Mouse (Mus musculus) lung, adult 2 months (tissue): ENCODE results near the gene Col15a1. TPM values are rescaled to one million over a fixed set of nuclear protein-coding genes. Genes with fewer than 3 reads are reported as not detected.

Experiments
- DNase-seq: peaks from one replicate; pipeline ENCODE4 v3.0.0; 2022
- H3K4me1 ChIP-seq: fragments of 200-500 bp; 2 replicates; pipeline ENCODE4 v1.6.1; 2011; ENCODE audit warnings: low read length; ENCODE audit not compliant: control insufficient read depth, insufficient read depth
- H3K4me3 ChIP-seq: fragments of 200-500 bp; replicated peaks from 2 replicates; pipeline ENCODE3; 2011; ENCODE audit warnings: low read depth, mild to moderate bottlenecking, control low read depth, low read length; ENCODE audit errors: extremely low read depth
- CTCF ChIP-seq: fragments of 200-500 bp; IDR thresholded peaks from 2 replicates; pipeline ENCODE4 v1.5.1; 2011; ENCODE audit warnings: mild to moderate bottlenecking, low read length, control low read depth; ENCODE audit not compliant: insufficient read depth
- POLR2A ChIP-seq: fragments of 200-500 bp; IDR thresholded peaks from 2 replicates; pipeline ENCODE4 v1.6.1; 2011; ENCODE audit warnings: low read depth, mild to moderate bottlenecking, control low read depth, low read length, borderline replicate concordance; ENCODE audit errors: extremely low read depth
- whole genome bisulfite sequencing: fragments of 180-500 bp; shearing (Covaris S2); methylation state at CpG from one replicate; pipeline ENCODE4 v1.1.7; 2018; 5-methylcytosine and 5-hydroxymethylcytosine counted together
- polyA plus RNA-seq: library from polyadenylated mRNA; depleted of rRNA; stranded (reverse); fragments of >200 nt; gene quantifications from 2 replicates; pipeline ENCODE4 v1.2.3, GENCODE M21; 2012

Gene Col15a1
- polyA plus RNA-seq, 1 experiment: 24.4 TPM

DNA sequence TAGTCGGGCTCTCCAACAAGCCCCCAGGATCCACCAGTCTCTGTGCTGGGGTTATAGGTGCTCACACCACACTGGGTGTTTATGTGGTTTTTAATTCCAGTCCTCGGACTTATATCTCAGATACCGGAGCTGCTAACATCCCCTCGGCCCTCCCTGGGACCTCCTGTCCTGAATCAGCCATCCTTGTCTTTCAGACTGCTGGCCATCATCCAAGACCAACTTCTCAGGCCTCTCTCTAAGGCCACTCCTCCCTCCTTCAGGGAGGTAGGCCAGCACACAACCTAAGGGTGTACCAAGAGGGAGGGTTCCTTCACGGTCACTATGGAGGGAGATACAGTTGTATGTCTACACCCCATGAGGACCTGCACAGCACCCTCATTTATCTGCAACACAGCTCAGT is 4.3 kb upstream of the Col15a1 start:
- Histone ChIP-seq H3K4me1 (peaks cover 4% of the 10 kb centered on the region; the same call in 1 of the 2 replicates), H3K4me3 (no peak overlapping the region)
- no peak for DNase-seq
- 58% methylated on average over 5 of the region's 5 CpGs for WGBS
- no peak for TF ChIP-seq POLR2A
- TF ChIP-seq CTCF: no peak

DNA sequence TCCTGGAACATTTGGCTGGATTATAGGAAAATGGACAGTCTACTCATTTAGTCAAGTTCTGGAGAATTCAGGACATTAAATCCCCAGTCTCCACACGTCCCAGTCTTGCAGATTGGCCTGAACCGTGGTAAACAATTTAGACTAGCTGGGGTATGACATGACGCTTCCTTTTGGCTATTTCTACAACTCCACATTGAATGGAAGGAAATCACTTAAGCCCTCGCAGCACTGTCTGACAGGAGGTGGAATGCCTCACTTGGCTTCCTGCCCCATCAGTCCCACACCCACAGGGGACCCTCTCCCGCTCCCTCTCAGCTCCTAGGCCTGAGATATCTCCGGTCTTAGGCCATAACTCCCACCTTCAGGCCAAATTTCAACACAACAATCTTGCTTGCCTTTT is 2.1 kb upstream of the Col15a1 start:
- no peak for DNase-seq
- TF ChIP-seq CTCF (no peak), POLR2A (no peak)

DNA sequence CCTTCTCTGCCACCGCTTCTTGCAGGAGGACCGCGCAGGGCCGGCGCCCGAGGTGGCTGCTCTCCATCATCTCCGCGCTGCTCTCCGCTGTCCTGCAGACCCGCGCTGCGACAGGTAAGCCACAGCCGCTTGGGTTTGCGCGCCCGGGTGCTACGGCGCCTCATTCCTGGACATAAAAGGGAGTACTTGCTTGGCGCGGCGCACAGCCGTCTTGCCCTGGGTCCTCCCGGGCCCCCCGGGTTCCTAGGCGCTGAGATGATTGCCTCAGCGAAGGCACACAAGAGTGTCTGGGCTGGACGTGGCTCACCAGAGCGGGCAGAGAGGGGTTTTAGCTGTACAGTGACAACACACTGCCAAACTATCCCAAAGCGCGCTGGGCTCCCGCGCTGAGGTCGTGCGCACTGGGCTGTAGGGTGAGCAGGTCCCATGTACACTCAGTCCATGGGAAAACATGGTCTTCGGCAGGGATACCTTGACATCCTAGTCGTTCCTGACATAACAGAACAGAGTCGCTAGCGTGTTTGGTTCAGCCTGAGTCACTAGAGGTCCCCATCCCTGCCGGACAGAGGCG is 545 bp downstream of the Col15a1 start:
- 2% methylated on average over 40 of the region's 40 CpGs for WGBS
- no peak overlapping the region for H3K4me3 ChIP-seq
- no peak for DNase-seq
- H3K4me1 ChIP-seq: peaks cover 4% of the 10 kb centered on the region; the same call in 1 of the 2 replicates
- TF ChIP-seq CTCF: no peak
- no peak for TF ChIP-seq POLR2A

More for the DNA sequence above, 2.1 kb upstream of the Col15a1 start:
- H3K4me3 ChIP-seq: no peak overlapping the region
- H3K4me1 ChIP-seq: peaks cover 4% of the 10 kb centered on the region; the same call in 1 of the 2 replicates
- 39% methylated on average over 6 of the region's 6 CpGs for WGBS

DNA sequence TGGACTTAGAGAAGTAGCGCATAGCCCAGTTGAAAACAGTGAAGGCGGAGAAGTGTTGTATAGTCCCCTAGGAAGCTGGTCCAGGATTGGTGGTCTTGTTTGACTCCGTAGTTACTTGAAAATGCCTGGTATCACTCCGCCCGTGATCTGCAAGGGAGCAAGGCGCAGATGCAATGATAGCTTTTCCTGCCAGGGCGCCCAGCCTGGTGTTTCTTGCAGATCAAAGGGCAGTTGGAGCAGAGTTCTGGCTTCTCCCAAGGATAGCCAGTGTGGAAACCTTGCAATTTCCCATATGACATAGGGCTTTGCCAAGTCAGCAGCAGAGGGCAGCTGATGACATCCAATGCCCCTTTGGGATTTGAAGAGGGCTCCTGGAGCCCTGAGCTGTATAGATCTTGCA is 1.5 kb downstream of the Col15a1 start:
- H3K4me3 ChIP-seq: no peak overlapping the region
- peaks cover 4% of the 10 kb centered on the region; the same call in 1 of the 2 replicates for H3K4me1 ChIP-seq
- 74% methylated on average over 7 of the region's 7 CpGs for WGBS
- no peak for DNase-seq
- no peak for TF ChIP-seq POLR2A
- TF ChIP-seq CTCF: no peak

DNA sequence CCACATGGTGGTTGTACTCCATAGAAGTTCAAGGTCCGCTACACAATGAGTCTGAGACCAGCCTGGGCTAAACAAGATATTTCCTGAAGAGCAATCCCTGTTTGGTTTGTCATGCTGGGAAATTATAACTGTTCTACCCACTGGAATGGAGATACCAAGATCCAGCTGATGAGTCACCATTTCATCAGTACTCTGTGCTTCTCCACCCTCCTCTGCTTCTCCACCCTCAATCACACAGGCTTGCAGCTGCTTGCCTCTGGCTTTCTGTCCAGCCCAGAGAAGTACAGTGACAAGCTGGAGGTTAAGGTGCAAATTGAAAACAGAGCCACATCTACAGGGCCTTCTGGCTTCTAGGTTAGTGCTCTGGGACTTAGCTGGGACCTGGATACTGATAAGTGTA is 10.9 kb downstream of the Col15a1 start:
- Histone ChIP-seq H3K4me1 (no peaks in the 10 kb centered on the region), H3K4me3 (no peak overlapping the region)
- 91% methylated on average over 1 of the region's 1 CpGs for WGBS
- DNase-seq: no peak
- TF ChIP-seq POLR2A (no peak), CTCF (no peak)

DNA sequence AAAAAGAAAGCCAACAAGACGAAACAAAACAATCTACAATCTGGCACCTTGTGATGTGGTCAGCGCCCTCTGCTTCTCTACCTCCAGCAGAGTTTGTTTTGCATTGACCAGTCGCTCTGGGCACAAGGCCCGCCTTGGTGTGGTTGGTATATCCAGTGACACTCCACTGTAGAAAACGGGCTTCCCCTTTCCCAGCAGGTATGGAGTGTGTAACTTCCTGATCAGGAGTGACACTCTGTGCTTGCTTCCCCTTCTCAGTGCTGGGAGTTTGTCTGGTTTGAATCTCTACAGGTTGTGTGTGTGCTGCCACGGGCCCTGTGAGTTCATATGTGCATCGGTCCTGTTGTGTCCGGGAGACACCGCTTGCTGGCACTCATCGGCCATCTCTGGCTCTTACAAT is 11.4 kb downstream of the Col15a1 start:
- Histone ChIP-seq H3K4me3 (no peak overlapping the region), H3K4me1 (no peaks in the 10 kb centered on the region)
- TF ChIP-seq POLR2A: no peak
- no peak for TF ChIP-seq CTCF
- 75% methylated on average over 10 of the region's 10 CpGs for WGBS
- DNase-seq: no peak

DNA sequence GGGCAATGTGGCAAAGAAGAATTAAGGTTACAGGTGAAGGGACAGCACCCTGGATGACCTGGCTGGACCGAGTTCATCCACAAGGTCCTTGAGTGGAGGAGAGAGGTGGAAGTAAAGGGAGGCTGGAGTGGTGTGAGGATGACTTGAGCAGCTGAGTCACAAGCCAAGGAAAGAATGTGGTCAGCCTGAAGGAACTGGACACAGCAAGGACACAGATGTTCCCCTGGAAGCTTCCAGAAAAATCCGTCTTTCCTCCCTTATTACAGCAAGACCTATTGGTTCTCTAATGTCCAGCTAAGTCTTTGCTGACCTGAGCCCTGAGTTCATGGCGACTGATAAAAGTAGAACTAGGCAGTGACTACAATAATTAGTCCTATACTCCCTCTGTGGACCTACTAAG is 12.6 kb downstream of the Col15a1 start:
- WGBS: 75% methylated on average over 3 of the region's 3 CpGs
- no peak for TF ChIP-seq POLR2A
- TF ChIP-seq CTCF: no peak
- H3K4me3 ChIP-seq: no peak overlapping the region
- no peak for DNase-seq
- no peaks in the 10 kb centered on the region for H3K4me1 ChIP-seq

DNA sequence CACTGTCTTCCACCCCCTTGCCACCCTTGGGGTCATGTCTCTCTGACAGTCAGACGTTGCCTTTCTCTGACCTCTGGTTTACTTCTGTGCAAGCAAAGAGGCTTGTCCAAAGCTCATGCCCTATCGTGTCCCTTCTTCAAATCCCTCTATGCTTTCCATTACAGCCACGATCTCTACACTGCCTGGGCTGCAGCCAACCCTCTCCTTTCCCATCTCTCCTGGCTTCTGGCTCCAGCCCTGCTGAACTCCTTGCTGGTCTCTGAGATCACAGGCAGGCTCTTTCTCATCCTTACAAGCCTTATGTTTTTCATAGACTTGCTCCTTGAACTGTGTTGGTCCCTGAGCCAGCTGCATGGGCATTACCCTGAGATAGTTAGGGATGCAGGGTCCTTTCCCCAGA is 14.2 kb downstream of the Col15a1 start:
- WGBS: 70% methylated on average over 3 of the region's 3 CpGs
- TF ChIP-seq CTCF (no peak), POLR2A (no peak)

GRCm38 (mm10) chr4:47225920-47226319 is 18.0 kb downstream of the Col15a1 start:
- TF ChIP-seq CTCF (no peak), POLR2A (no peak)
- Histone ChIP-seq H3K4me1 (peaks cover 4% of the 10 kb centered on the region; the same call in 1 of the 2 replicates), H3K4me3 (no peak overlapping the region)
- WGBS: 68% methylated on average over 6 of the region's 6 CpGs
- DNase-seq: no peak

More for the DNA sequence above, 14.2 kb downstream of the Col15a1 start:
- DNase-seq: no peak
- peaks cover 4% of the 10 kb centered on the region; the same call in 1 of the 2 replicates for H3K4me1 ChIP-seq
- no peak overlapping the region for H3K4me3 ChIP-seq

DNA sequence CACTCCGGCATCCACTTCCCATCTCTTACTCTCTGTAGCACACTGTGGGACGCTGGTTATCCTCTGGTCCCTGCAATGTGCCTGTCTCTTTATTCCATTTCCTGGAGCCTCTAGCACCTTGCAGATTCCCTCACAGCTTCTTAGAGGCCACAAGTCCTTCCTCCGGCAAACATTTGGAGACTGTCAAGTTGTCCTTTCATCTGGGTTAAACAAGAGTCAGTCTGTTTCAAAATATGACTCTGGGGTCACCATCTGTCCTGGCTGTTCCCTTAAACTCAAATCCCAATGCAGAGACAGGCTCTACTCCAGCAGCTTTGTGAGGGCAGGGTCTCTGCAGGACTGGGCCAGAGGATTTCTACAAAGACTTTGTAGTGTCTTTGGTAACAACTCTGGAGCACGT is 19.1 kb downstream of the Col15a1 start:
- peaks cover 4% of the 10 kb centered on the region; the same call in 1 of the 2 replicates for H3K4me1 ChIP-seq
- TF ChIP-seq POLR2A: no peak
- no peak for TF ChIP-seq CTCF
- no peak overlapping the region for H3K4me3 ChIP-seq
- DNase-seq: no peak
- 61% methylated on average over 4 of the region's 4 CpGs for WGBS
